Mouse (Mus musculus): ENCODE measurements around the gene Gm11084. TPM values are rescaled to one million over a fixed set of nuclear protein-coding genes. Genes with fewer than 3 reads are reported as not detected.

The Gm11084 gene
- polyA plus RNA-seq, 1 experiment from 2014 or later, result not detected

Small RNAs within 50 kb of the gene (microRNA-seq; reads per million reads assigned to microRNA genes)
- not detected for gene Gm25960

Other genes starting within 250 kb of the Gm11084 start
- gene Sp3, start 6.3 kb downstream of the Gm11084 start, polyA plus RNA-seq (2015; fragmentation: Nextera tagmentation; extraction: Ambion mirVana), result 49.2 and 49.8 TPM in 2 replicates
- gene Ola1, start 232.2 kb upstream of the Gm11084 start, polyA plus RNA-seq (2015; fragmentation: Nextera tagmentation; extraction: Ambion mirVana), result 77.3 and 81.4 TPM in 2 replicates

Data from stomach, embryonic 15.5 days (tissue).